Mouse (Mus musculus): Measurements from ENCODE around the gene Svs5.

- no peak for TF ChIP-seq TAL1 (IDR thresholded peaks at IDR 0.05; ENCODE audit: low read length)
- TF ChIP-seq GATA1 (IDR thresholded peaks at IDR 0.05; ENCODE audit: low read length) = no peak
These were observed 36.1 kb downstream of the Svs5 start for GRCm38 (mm10) chr2:164368620-164369105.
